Mouse (Mus musculus): Measurements from ENCODE around the gene Filip1. TPM values are rescaled to one million over a fixed set of nuclear protein-coding genes. Genes with fewer than 3 reads are reported as not detected.

Filip1 gene
- polyA plus RNA-seq, 1 experiment from 2014 or later, result 3.5 TPM

GRCm38 (mm10) chr9:79978228-79979024 lies 34.2 kb downstream of the Filip1 start:
- no peak overlapping the region for H3K9ac ChIP-seq (replicated peaks; ENCODE audit: low read length)
- ATAC-seq (replicated peaks; ENCODE audit: insufficient number of reproducible peaks, low FRiP score, low TSS enrichment, low read depth), result no peak
- H3K9me3 ChIP-seq (replicated peaks; ENCODE audit: control insufficient read depth, low read length), result no peaks in the 10 kb centered on the region
- no peaks in the 10 kb centered on the region for H3K27me3 ChIP-seq (ENCODE audit: control insufficient read depth, insufficient read depth, low read length)
- no peak overlapping the region for H3K4me3 ChIP-seq (ENCODE audit: low read depth, low read length)
- no peak overlapping the region for H3K27ac ChIP-seq (replicated peaks; ENCODE audit: low read depth, low read length)
- no peaks in the 10 kb centered on the region for H3K36me3 ChIP-seq (replicated peaks; ENCODE audit: control insufficient read depth, insufficient read depth, low read depth, low read length)
- no peaks in the 10 kb centered on the region for H3K4me1 ChIP-seq (ENCODE audit: control insufficient read depth, insufficient read depth, low read length)
- no peak overlapping the region for H3K4me2 ChIP-seq (ENCODE audit: low read depth, low read length)
- WGBS, result 85% methylated on average over 12 of the region's 12 CpGs
- DNase-seq (ENCODE audit: low spot score), result no peak

- H3K9me3 ChIP-seq (replicated peaks; ENCODE audit: control insufficient read depth, low read length), result no peaks in the 10 kb centered on the region
- H3K36me3 ChIP-seq (replicated peaks; ENCODE audit: control insufficient read depth, insufficient read depth, low read depth, low read length), result no peaks in the 10 kb centered on the region
- H3K4me2 ChIP-seq (ENCODE audit: low read depth, low read length), result peak overlapping the region; percentile 51
- no peaks in the 10 kb centered on the region for H3K4me1 ChIP-seq (ENCODE audit: control insufficient read depth, insufficient read depth, low read length)
- H3K9ac ChIP-seq (replicated peaks; ENCODE audit: low read length), result peak overlapping the region; percentile 46; the same call in 1 of the 2 replicates
- peak overlapping the region; percentile 18 for H3K4me3 ChIP-seq (ENCODE audit: low read depth, low read length)
- peak overlapping the region; percentile 53; the same call in 1 of the 2 replicates for H3K27ac ChIP-seq (replicated peaks; ENCODE audit: low read depth, low read length)
- no peaks in the 10 kb centered on the region for H3K27me3 ChIP-seq (ENCODE audit: control insufficient read depth, insufficient read depth, low read length)
- ATAC-seq (replicated peaks; ENCODE audit: insufficient number of reproducible peaks, low FRiP score, low TSS enrichment, low read depth) (0 out of 2 replicates have a peak, but pooled peaks have one; percentile 52), DNase-seq (ENCODE audit: low spot score) (peak; percentile 61)
- 3% methylated on average over 13 of the region's 13 CpGs for WGBS
Observed at GRCm38 (mm10) chr9:79977549-79977971, 35.1 kb downstream of the Filip1 start.

GRCm38 (mm10) chr9:79976789-79977188 lies 35.9 kb downstream of the Filip1 start:
- H3K4me3 ChIP-seq (ENCODE audit: low read depth, low read length), result no peak overlapping the region
- 64% methylated on average over 8 of the region's 8 CpGs for WGBS
- no peaks in the 10 kb centered on the region for H3K36me3 ChIP-seq (replicated peaks; ENCODE audit: control insufficient read depth, insufficient read depth, low read depth, low read length)
- no peaks in the 10 kb centered on the region for H3K27me3 ChIP-seq (ENCODE audit: control insufficient read depth, insufficient read depth, low read length)
- H3K9me3 ChIP-seq (replicated peaks; ENCODE audit: control insufficient read depth, low read length), result no peaks in the 10 kb centered on the region
- no peak overlapping the region for H3K27ac ChIP-seq (replicated peaks; ENCODE audit: low read depth, low read length)
- DNase-seq (ENCODE audit: low spot score) (no peak), ATAC-seq (replicated peaks; ENCODE audit: insufficient number of reproducible peaks, low FRiP score, low TSS enrichment, low read depth) (no peak)
- H3K4me1 ChIP-seq (ENCODE audit: control insufficient read depth, insufficient read depth, low read length), result no peaks in the 10 kb centered on the region
- no peak overlapping the region for H3K9ac ChIP-seq (replicated peaks; ENCODE audit: low read length)
- no peak overlapping the region for H3K4me2 ChIP-seq (ENCODE audit: low read depth, low read length)

- Histone ChIP-seq H3K36me3 (replicated peaks; ENCODE audit: control insufficient read depth, insufficient read depth, low read depth, low read length) (no peaks in the 10 kb centered on the region), H3K4me3 (ENCODE audit: low read depth, low read length) (no peak overlapping the region)
Observed at GRCm38 (mm10) chr9:79975121-79975520, 37.5 kb downstream of the Filip1 start.

GRCm38 (mm10) chr9:79973582-79973981 lies 39.1 kb downstream of the Filip1 start:
- H3K4me3 ChIP-seq (ENCODE audit: low read depth, low read length), result no peak overlapping the region
- WGBS, result 86% methylated on average over 8 of the region's 8 CpGs
- H3K36me3 ChIP-seq (replicated peaks; ENCODE audit: control insufficient read depth, insufficient read depth, low read depth, low read length), result no peaks in the 10 kb centered on the region
- H3K27ac ChIP-seq (replicated peaks; ENCODE audit: low read depth, low read length), result no peak overlapping the region
- DNase-seq (ENCODE audit: low spot score) (no peak), ATAC-seq (replicated peaks; ENCODE audit: insufficient number of reproducible peaks, low FRiP score, low TSS enrichment, low read depth) (no peak)
- no peaks in the 10 kb centered on the region for H3K27me3 ChIP-seq (ENCODE audit: control insufficient read depth, insufficient read depth, low read length)
- no peak overlapping the region for H3K4me2 ChIP-seq (ENCODE audit: low read depth, low read length)
- H3K4me1 ChIP-seq (ENCODE audit: control insufficient read depth, insufficient read depth, low read length), result no peaks in the 10 kb centered on the region
- no peak overlapping the region for H3K9ac ChIP-seq (replicated peaks; ENCODE audit: low read length)
- H3K9me3 ChIP-seq (replicated peaks; ENCODE audit: control insufficient read depth, low read length), result no peaks in the 10 kb centered on the region

More at GRCm38 (mm10) chr9:79975121-79975520, 37.5 kb downstream of the Filip1 start:
- no peak for ATAC-seq (replicated peaks; ENCODE audit: insufficient number of reproducible peaks, low FRiP score, low TSS enrichment, low read depth)
- Histone ChIP-seq H3K27ac (replicated peaks; ENCODE audit: low read depth, low read length) (no peak overlapping the region), H3K4me1 (ENCODE audit: control insufficient read depth, insufficient read depth, low read length) (no peaks in the 10 kb centered on the region), H3K9ac (replicated peaks; ENCODE audit: low read length) (no peak overlapping the region), H3K4me2 (ENCODE audit: low read depth, low read length) (no peak overlapping the region), H3K9me3 (replicated peaks; ENCODE audit: control insufficient read depth, low read length) (no peaks in the 10 kb centered on the region), H3K27me3 (ENCODE audit: control insufficient read depth, insufficient read depth, low read length) (no peaks in the 10 kb centered on the region)
- 77% methylated on average over 5 of the region's 5 CpGs for WGBS
- no peak for DNase-seq (ENCODE audit: low spot score)

GRCm38 (mm10) chr9:79972705-79973104 lies 39.9 kb downstream of the Filip1 start:
- H3K4me1 ChIP-seq (ENCODE audit: control insufficient read depth, insufficient read depth, low read length), result no peaks in the 10 kb centered on the region
- 89% methylated on average over 6 of the region's 6 CpGs for WGBS

GRCm38 (mm10) chr9:79971619-79972018 lies 41.0 kb downstream of the Filip1 start:
- Histone ChIP-seq H3K9me3 (replicated peaks; ENCODE audit: control insufficient read depth, low read length) (no peaks in the 10 kb centered on the region), H3K9ac (replicated peaks; ENCODE audit: low read length) (no peak overlapping the region), H3K4me2 (ENCODE audit: low read depth, low read length) (no peak overlapping the region), H3K4me1 (ENCODE audit: control insufficient read depth, insufficient read depth, low read length) (no peaks in the 10 kb centered on the region), H3K27me3 (ENCODE audit: control insufficient read depth, insufficient read depth, low read length) (no peaks in the 10 kb centered on the region), H3K4me3 (ENCODE audit: low read depth, low read length) (no peak overlapping the region), H3K27ac (replicated peaks; ENCODE audit: low read depth, low read length) (no peak overlapping the region), H3K36me3 (replicated peaks; ENCODE audit: control insufficient read depth, insufficient read depth, low read depth, low read length) (no peaks in the 10 kb centered on the region)
- no peak for DNase-seq (ENCODE audit: low spot score)
- 78% methylated on average over 6 of the region's 6 CpGs for WGBS
- ATAC-seq (replicated peaks; ENCODE audit: insufficient number of reproducible peaks, low FRiP score, low TSS enrichment, low read depth), result no peak

More at GRCm38 (mm10) chr9:79972705-79973104, 39.9 kb downstream of the Filip1 start:
- H3K36me3 ChIP-seq (replicated peaks; ENCODE audit: control insufficient read depth, insufficient read depth, low read depth, low read length), result no peaks in the 10 kb centered on the region
- H3K27me3 ChIP-seq (ENCODE audit: control insufficient read depth, insufficient read depth, low read length), result no peaks in the 10 kb centered on the region
- DNase-seq (ENCODE audit: low spot score) (no peak), ATAC-seq (replicated peaks; ENCODE audit: insufficient number of reproducible peaks, low FRiP score, low TSS enrichment, low read depth) (no peak)
- H3K4me2 ChIP-seq (ENCODE audit: low read depth, low read length), result no peak overlapping the region
- H3K9me3 ChIP-seq (replicated peaks; ENCODE audit: control insufficient read depth, low read length), result no peaks in the 10 kb centered on the region
- no peak overlapping the region for H3K4me3 ChIP-seq (ENCODE audit: low read depth, low read length)
- H3K27ac ChIP-seq (replicated peaks; ENCODE audit: low read depth, low read length), result no peak overlapping the region
- no peak overlapping the region for H3K9ac ChIP-seq (replicated peaks; ENCODE audit: low read length)

GRCm38 (mm10) chr9:79970659-79971118 lies 42.0 kb downstream of the Filip1 start:
- Histone ChIP-seq H3K4me1 (ENCODE audit: control insufficient read depth, insufficient read depth, low read length) (no peaks in the 10 kb centered on the region), H3K4me2 (ENCODE audit: low read depth, low read length) (no peak overlapping the region), H3K4me3 (ENCODE audit: low read depth, low read length) (no peak overlapping the region), H3K9ac (replicated peaks; ENCODE audit: low read length) (no peak overlapping the region), H3K27me3 (ENCODE audit: control insufficient read depth, insufficient read depth, low read length) (no peaks in the 10 kb centered on the region), H3K27ac (replicated peaks; ENCODE audit: low read depth, low read length) (no peak overlapping the region), H3K9me3 (replicated peaks; ENCODE audit: control insufficient read depth, low read length) (no peaks in the 10 kb centered on the region), H3K36me3 (replicated peaks; ENCODE audit: control insufficient read depth, insufficient read depth, low read depth, low read length) (no peaks in the 10 kb centered on the region)
- no peak for ATAC-seq (replicated peaks; ENCODE audit: insufficient number of reproducible peaks, low FRiP score, low TSS enrichment, low read depth)
- no peak for DNase-seq (ENCODE audit: low spot score)
- WGBS, result 64% methylated on average over 8 of the region's 8 CpGs
